Mouse (Mus musculus) limb, embryonic 10.5 days (tissue): ENCODE data around the gene Myg1. TPM values are rescaled to one million over a fixed set of nuclear protein-coding genes. Genes with fewer than 3 reads are reported as not detected.
A peak's percentile ranks its signal among the peaks of the same experiment; 100 is the strongest.

Experiments
- DNase-seq: peaks from one replicate; pipeline ENCODE4 v3.0.0-alpha.2; 2017; ENCODE audit warnings: low spot score
- H3K27ac ChIP-seq: fragments of 300-500 bp; sonication (generic); 2 replicates; pipeline ENCODE4 v1.5.1; 2016; ENCODE audit warnings: mild to moderate bottlenecking
- H3K27me3 ChIP-seq: fragments of 300-500 bp; sonication (generic); 2 replicates; pipeline ENCODE4 v1.6.1; 2016; ENCODE audit warnings: low read depth, mild to moderate bottlenecking; ENCODE audit not compliant: poor library complexity, severe bottlenecking
- H3K36me3 ChIP-seq: fragments of 300-500 bp; sonication (generic); 2 replicates; pipeline ENCODE4 v1.6.1; 2016; ENCODE audit warnings: mild to moderate bottlenecking, moderate library complexity
- H3K4me1 ChIP-seq: fragments of 300-500 bp; sonication (generic); 2 replicates; pipeline ENCODE4 v1.6.1; 2016
- H3K4me3 ChIP-seq: fragments of 300-500 bp; sonication (generic); 2 replicates; pipeline ENCODE4 v1.5.1; 2016; ENCODE audit warnings: mild to moderate bottlenecking, moderate library complexity
- H3K9me3 ChIP-seq: fragments of 300-500 bp; sonication (generic); replicated peaks from 2 replicates; pipeline ENCODE4 v1.6.1; 2016; ENCODE audit warnings: mild to moderate bottlenecking
- WGBS: fragments of 180-500 bp; shearing (Covaris S2); methylation state at CpG from one replicate; pipeline ENCODE4 v1.1.7; 2016; 5-methylcytosine and 5-hydroxymethylcytosine counted together
- polyA plus RNA-seq: library from polyadenylated mRNA; unstranded; fragments of >200 nt; fragmentation: Nextera tagmentation; extraction: Ambion mirVana; gene quantifications from 2 replicates; pipeline ENCODE4 v1.2.1, GENCODE M21; 2016

The Myg1 gene
- polyA plus RNA-seq, 1 experiment from 2014 or later, result 135 TPM

DNA sequence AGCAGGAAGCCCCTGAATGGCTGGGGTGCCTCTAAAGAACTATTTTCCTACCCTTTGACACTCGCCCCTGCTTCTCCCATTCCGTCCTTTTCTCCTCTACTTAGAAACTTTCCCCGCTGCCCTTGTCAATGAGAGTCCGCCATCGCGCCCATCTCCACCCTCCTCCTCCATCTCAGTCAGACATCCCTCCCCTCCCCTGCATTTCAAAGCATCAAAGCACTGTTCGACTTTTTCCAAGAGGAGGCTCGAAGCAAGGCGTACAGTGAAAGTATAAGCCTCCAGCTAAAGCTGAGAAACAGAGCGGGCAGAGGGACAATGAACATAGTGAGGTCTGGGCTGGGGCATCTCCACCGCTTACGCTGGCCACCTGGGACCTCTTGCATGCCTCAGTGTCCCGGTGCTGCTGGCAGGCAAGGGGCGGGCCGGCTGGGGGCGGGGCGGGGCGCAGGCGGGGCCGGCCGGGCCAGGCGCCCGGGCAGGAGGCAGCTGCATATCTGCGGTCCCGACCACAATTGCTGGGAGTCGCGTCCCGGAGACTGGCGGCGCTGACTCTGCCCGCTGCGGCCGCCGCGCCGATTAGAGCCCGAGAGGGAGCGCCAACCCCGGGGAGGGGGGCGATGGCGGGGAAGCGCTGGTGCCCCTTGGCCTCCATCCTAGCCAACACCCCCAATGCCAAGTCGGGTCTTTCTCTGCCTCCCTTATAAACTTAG lies 45.1 kb downstream of the Myg1 start:
- 0 out of 2 replicates have a peak, but pooled peaks cover 3% of the 10 kb centered on the region for H3K27me3 ChIP-seq
- H3K9me3 ChIP-seq, result no peaks in the 10 kb centered on the region
- under 1% methylated on average over 43 of the region's 43 CpGs for WGBS
- peak overlapping the region; percentile 63 for H3K4me3 ChIP-seq
- H3K36me3 ChIP-seq, result no peaks in the 10 kb centered on the region
- peak overlapping the region; percentile 91 for H3K27ac ChIP-seq
- peak; percentile 85 for DNase-seq
- H3K4me1 ChIP-seq, result peaks cover 42% of the 10 kb centered on the region

DNA sequence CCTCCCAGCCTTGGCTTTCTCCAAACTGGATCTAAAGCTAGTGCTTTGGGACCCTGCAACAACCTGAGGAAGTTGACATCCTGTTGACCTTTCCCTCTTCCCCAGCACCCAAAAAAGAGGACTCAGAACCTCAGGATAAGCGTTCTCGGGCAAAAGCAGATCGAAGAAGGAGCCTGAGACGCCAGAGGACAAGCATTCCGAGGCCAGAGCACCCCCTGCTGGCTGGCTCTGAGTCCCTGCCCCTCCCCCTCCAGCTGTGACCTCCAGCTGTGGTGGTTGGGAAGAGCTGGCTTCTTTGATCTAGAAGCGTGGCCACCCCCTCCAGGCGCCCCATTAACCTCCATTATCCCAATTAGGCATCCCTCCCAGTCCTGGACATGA lies 45.6 kb downstream of the Myg1 start:
- Histone ChIP-seq H3K27me3 (0 out of 2 replicates have a peak, but pooled peaks cover under 1% of the 10 kb centered on the region), H3K9me3 (no peaks in the 10 kb centered on the region), H3K4me1 (peaks cover 43% of the 10 kb centered on the region), H3K4me3 (peak overlapping the region; percentile 63), H3K36me3 (no peaks in the 10 kb centered on the region), H3K27ac (peak overlapping the region; percentile 91)
- WGBS, result 1% methylated on average over 7 of the region's 7 CpGs
- DNase-seq, result peak; percentile 93

DNA sequence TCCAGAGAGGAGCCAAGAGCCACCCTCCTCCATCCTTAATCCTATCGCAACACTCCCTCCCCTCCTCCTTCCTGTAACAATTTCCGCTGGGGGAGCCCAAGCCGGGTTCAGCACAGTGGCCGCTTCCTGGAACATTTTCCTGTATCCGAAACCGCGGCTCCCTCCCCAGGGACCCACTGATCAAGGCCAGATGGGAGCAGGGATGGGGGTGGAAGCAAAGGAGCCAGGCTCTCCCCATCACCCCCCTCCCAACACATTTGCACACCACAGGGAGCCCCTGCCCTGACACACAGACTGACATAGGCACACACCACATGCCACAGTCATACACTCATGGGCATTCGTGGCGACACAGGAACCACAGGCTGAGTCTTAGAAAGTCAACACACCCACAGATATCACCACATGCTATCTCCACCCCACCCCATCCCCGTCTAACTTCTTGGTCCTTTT lies 46.3 kb downstream of the Myg1 start:
- WGBS, result 3% methylated on average over 10 of the region's 10 CpGs
- H3K27me3 ChIP-seq, result no peaks in the 10 kb centered on the region
- DNase-seq, result peak; percentile 73
- no peaks in the 10 kb centered on the region for H3K36me3 ChIP-seq
- H3K27ac ChIP-seq, result peak overlapping the region; percentile 91
- H3K4me3 ChIP-seq, result peak overlapping the region; percentile 63
- peaks cover 43% of the 10 kb centered on the region for H3K4me1 ChIP-seq
- no peaks in the 10 kb centered on the region for H3K9me3 ChIP-seq

DNA sequence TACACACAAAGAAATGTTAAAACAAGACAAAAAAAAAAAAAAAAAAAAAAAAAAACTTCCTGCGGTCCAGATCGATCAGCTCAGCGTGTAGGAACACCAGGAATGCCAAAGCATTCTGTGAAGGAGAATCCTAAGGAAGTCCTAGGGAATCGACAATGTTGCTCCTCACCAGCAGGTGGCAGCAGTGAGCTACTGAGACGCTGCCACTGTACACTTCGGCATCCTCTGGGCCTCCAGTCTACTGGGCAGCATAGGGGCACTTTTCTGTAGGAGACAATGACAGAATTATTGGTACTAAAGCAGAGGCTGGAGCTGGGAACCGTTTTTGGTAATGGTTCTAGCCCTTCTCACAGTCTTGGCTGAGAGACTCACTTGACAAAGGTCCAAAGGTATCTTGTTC lies 50.1 kb downstream of the Myg1 start:
- Histone ChIP-seq H3K4me1 (peaks cover 26% of the 10 kb centered on the region), H3K4me3 (no peak overlapping the region), H3K27ac (0 out of 2 replicates have a peak overlapping the region, but pooled peaks have one; percentile 2), H3K9me3 (no peaks in the 10 kb centered on the region), H3K36me3 (no peaks in the 10 kb centered on the region), H3K27me3 (no peaks in the 10 kb centered on the region)
- 5% methylated on average over 7 of the region's 7 CpGs for whole genome bisulfite sequencing
- peak; percentile 96 for DNase-seq

DNA sequence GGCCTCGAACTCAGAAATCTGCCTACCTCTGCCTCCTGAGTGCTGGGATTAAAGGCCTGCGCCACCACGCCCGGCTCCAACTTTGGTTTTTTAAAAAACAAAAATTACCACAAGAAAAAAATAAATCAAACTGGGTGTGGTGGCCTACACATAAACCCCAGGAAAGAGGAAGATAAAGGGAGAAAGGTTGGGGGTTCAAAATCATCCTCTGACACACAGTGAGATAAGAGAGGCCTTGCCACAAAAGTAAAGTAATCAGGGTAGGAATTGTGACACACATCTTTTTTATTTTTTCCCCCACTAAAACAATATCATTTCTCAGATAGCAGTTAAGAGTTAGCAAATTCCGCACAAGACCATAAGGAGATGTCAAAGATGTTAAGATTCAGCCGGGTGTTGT lies 52.2 kb downstream of the Myg1 start:
- no peak for DNase-seq
- Histone ChIP-seq H3K36me3 (no peaks in the 10 kb centered on the region), H3K9me3 (no peaks in the 10 kb centered on the region), H3K4me3 (no peak overlapping the region), H3K27ac (no peak overlapping the region), H3K27me3 (no peaks in the 10 kb centered on the region), H3K4me1 (peaks cover 6% of the 10 kb centered on the region)
- 86% methylated on average over 6 of the region's 6 CpGs for WGBS

DNA sequence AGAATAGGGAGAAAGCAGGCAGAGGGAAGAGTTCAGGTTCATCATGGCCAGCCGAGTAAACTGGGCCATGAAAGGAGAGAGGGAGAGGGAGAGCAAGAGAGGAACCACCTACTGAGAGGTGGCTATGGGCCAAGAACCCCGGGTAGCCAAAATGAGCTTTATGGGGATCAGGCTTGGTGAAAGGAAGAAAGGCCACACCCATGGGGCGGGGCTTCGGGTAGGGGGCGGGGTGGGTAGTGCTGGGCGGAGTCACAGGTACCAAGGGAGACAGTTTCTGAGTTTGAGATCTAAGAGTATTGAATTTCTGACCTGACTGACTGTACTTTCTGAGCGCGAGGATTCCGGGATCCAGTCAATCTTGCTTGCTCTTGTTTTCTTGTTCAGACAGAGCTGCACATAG lies 55.1 kb downstream of the Myg1 start:
- WGBS, result 50% methylated on average over 9 of the region's 9 CpGs
- Histone ChIP-seq H3K9me3 (no peaks in the 10 kb centered on the region), H3K4me3 (no peak overlapping the region), H3K36me3 (no peaks in the 10 kb centered on the region), H3K27me3 (no peaks in the 10 kb centered on the region), H3K27ac (no peak overlapping the region), H3K4me1 (peaks cover 2% of the 10 kb centered on the region; the same call in 1 of the 2 replicates)
- DNase-seq, result no peak

Other genes starting within 250 kb of the Myg1 start
- 13.0 and 18.6 TPM in 2 replicates for gene Tns2, start 231.3 kb upstream of the Myg1 start, polyA plus RNA-seq
- gene Spryd3, start 195.5 kb upstream of the Myg1 start, polyA plus RNA-seq, result 12.6 and 14.6 TPM in 2 replicates
- 0.23 and 0.46 TPM in 2 replicates for gene Igfbp6, start 187.3 kb upstream of the Myg1 start, polyA plus RNA-seq
- gene Soat2, start 181.2 kb upstream of the Myg1 start, polyA plus RNA-seq, result 0.06 and 0.24 TPM in 2 replicates
- gene Zfp740, start 128.5 kb upstream of the Myg1 start, polyA plus RNA-seq, result 73.0 and 88.7 TPM in 2 replicates
- gene Csad, start 127.0 kb upstream of the Myg1 start, polyA plus RNA-seq, result 38.8 and 55.0 TPM in 2 replicates
- gene Itgb7, start 99.8 kb upstream of the Myg1 start, polyA plus RNA-seq, result 1.2 and 1.5 TPM in 2 replicates
- 111 and 148 TPM in 2 replicates for gene Rarg, start 74.2 kb upstream of the Myg1 start, polyA plus RNA-seq
- gene Gm9918, start 61.1 kb upstream of the Myg1 start, polyA plus RNA-seq, result 1.1 and 1.4 TPM in 2 replicates
- gene Mfsd5, start 52.3 kb upstream of the Myg1 start, polyA plus RNA-seq, result 69.5 and 76.5 TPM in 2 replicates
- 60.6 and 63.5 TPM in 2 replicates for gene Espl1, start 35.4 kb upstream of the Myg1 start, polyA plus RNA-seq
- gene Pfdn5, start 5.6 kb upstream of the Myg1 start, polyA plus RNA-seq, result 351 and 381 TPM in 2 replicates
- gene Aaas, start 19.1 kb downstream of the Myg1 start, polyA plus RNA-seq, result 150 and 163 TPM in 2 replicates
- gene Sp7, start 35.5 kb downstream of the Myg1 start, polyA plus RNA-seq, result 1.6 and 1.8 TPM in 2 replicates
- 9.1 and 9.8 TPM in 2 replicates for gene Sp1, start 74.4 kb downstream of the Myg1 start, polyA plus RNA-seq
- gene Amhr2, start 113.7 kb downstream of the Myg1 start, polyA plus RNA-seq, result 0.15 TPM in 1 of 2 replicates, not detected in the other
- 57.6 and 60.5 TPM in 2 replicates for gene Prr13, start 127.3 kb downstream of the Myg1 start, polyA plus RNA-seq
- 230 and 235 TPM in 2 replicates for gene Pcbp2, start 138.8 kb downstream of the Myg1 start, polyA plus RNA-seq
- 3.8 and 4.8 TPM in 2 replicates for gene Gm10337, start 172.0 kb downstream of the Myg1 start, polyA plus RNA-seq
- 23.8 and 27.7 TPM in 2 replicates for gene Map3k12, start 185.4 kb downstream of the Myg1 start, polyA plus RNA-seq
- 143 and 150 TPM in 2 replicates for gene Tarbp2, start 186.5 kb downstream of the Myg1 start, polyA plus RNA-seq
- gene Npff, start 193.2 kb downstream of the Myg1 start, polyA plus RNA-seq, result 1.7 and 1.8 TPM in 2 replicates